Mouse (Mus musculus) T-cell, adult 2 months (primary cell): ENCODE results near the gene Adamtsl2.

Experiments used
- DNase-seq: peaks from one replicate; pipeline ENCODE4 v3.0.0; 2022; ENCODE audit warnings: low spot score

The Adamtsl2 gene

GRCm38 (mm10) chr2:27119766-27120165, 40.6 kb downstream of the Adamtsl2 start:
- no peak for DNase-seq

DNA sequence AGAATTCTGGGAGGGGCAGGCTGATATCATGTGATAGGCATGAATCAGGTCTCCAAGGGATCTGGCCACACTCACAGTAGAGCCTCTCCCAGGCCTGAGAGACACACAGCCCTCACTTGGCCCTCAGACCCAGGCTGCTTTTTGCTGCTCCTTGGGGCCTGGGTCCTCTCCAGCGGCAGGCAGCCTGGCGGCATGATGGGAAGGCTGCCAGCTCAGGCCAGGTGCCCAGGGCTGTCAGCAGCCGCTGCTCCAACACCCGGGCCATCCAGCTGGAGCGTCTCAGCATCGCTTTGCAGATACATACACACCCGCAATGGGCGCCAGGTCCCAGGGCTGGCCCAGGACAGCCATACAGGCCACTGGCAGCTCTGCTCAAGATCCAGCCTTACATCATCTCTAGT, 41.1 kb downstream of the Adamtsl2 start:
- DNase-seq, result no peak

- peak; percentile 77 for DNase-seq
These were observed 42.6 kb downstream of the Adamtsl2 start for GRCm38 (mm10) chr2:27121626-27122355.

DNA sequence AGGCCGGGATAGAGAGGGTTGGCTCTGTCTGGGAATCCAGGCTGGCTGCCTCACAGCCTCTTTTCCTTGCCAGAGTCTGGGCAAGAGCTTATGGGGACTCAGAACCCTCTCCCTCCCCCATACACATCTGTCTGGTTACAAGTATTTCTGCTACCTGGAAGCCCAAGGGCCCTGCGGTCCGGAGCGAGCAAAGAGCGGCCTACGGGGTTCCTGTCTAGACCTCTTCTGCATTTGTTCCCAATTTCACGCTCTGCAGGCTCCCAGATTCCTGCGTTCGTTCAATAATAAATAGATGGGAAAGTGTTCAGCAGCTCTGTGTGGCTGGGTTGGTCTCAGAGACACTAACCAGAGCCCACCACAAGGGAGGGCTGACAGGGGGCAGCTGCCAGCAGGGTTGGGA, 43.4 kb downstream of the Adamtsl2 start:
- DNase-seq, result no peak

GRCm38 (mm10) chr2:27123121-27123520, 43.9 kb downstream of the Adamtsl2 start:
- DNase-seq, result no peak

DNA sequence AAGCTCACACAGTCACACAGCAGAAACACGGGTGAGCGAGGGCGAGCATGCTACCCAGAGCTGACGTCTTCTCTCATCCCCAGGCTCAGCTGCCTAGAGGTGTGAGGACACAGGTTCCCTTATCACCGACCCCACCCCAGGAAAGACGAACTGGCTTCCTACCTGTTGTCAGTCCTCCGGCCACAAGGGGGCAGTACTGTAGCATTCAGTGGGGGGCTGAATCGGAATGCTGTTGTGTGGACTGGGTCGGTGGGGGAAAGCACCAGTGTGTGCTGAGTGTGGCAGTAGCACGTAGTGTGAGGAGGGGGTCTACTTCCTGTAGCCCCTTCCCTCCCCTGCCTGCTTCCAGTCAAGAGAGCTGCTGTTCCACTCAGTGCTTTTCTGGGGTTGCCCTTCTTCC, 46.8 kb downstream of the Adamtsl2 start:
- DNase-seq, result peak; percentile 70

- no peak for DNase-seq
These were observed 47.3 kb downstream of the Adamtsl2 start for GRCm38 (mm10) chr2:27126496-27126895.

- no peak for DNase-seq
These were observed 49.8 kb downstream of the Adamtsl2 start for GRCm38 (mm10) chr2:27128990-27129389.

GRCm38 (mm10) chr2:27135935-27136334, 56.8 kb downstream of the Adamtsl2 start:
- no peak for DNase-seq

DNA sequence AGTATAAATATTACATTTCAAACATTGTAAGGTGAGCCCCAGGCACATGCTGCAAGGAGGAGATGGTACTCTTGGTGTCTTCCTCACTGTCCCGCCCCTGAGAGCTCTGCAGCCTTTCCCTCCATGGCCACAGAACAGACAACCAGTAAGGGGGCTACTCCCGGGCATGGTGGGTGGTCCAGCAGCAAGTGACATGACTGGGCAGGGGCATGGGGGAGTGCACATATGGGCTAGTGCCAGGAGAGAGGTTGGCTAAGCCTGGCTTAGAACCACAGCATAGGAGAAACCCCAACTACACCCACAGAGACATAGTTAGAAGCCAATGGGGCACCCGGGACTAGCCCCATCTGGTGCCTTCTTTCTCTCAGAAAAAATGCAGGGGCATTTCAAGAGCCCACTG, 57.2 kb downstream of the Adamtsl2 start:
- no peak for DNase-seq

GRCm38 (mm10) chr2:27136789-27137188, 57.6 kb downstream of the Adamtsl2 start:
- no peak for DNase-seq

- no peak for DNase-seq
These were observed 59.2 kb downstream of the Adamtsl2 start for GRCm38 (mm10) chr2:27138356-27138755.

DNA sequence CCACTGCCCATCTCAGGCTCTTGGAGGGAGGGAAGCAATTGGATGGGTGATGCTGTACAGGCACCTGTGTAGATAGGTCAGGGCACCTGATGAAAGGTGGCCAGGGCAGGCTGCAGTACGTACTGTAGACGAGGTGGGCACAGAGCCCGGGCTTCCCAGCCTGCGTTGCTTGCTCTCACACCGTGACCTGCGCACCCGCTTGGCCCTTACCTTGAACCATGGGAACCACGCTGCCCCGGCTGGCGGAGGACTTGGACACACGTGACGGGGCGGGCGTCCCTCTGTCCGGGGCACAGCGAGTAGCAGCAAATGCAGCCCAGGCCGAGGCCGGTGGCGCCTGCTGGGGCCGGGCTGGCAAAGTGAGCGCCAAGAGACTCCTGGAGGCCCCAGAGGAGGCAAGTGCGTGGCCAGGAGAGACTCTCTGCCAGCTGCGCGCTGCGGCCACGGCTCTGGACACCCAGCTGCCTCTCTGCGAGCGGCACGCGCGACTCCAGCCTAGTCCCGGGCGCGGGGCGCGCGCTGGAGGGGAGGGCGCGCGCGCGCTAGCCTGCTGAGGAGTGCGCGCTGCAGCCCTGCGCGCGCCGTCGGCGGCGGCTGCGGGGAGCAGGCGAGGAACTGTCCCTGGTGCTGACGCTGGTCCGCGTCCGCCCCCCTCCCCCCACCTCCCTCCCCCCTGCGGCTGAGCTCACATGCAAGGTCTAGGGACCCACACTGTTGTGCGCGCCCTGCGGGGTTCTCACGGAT, 62.9 kb downstream of the Adamtsl2 start, which contains the start of gene Fam163b:
Gene Fam163b, minus strand, starts transcription at position 542 of the 744 bp plus-strand sequence.
- DNase-seq, result peak; percentile 19

- no peak for DNase-seq
These were observed 65.8 kb downstream of the Adamtsl2 start for GRCm38 (mm10) chr2:27144957-27145356.

DNA sequence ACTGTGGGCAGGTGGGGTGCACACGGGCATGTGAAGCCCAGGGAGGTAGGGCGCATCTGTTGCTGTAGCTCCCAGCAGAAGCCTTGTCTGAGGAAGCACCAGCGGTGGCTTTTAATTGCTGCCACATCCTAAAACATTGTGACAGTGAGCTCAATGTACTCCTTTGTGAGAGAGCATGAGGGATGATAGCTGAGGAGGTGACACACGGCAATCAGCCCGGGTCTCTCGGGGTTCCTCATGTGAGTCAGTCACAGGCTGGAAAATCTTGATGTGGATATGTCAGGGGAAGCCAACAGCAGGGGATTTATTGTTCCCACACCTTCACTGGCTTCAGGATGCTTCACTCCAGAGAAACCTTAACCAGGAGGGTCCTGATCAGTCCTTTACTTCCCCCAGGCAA, 67.7 kb downstream of the Adamtsl2 start:
- no peak for DNase-seq

DNA sequence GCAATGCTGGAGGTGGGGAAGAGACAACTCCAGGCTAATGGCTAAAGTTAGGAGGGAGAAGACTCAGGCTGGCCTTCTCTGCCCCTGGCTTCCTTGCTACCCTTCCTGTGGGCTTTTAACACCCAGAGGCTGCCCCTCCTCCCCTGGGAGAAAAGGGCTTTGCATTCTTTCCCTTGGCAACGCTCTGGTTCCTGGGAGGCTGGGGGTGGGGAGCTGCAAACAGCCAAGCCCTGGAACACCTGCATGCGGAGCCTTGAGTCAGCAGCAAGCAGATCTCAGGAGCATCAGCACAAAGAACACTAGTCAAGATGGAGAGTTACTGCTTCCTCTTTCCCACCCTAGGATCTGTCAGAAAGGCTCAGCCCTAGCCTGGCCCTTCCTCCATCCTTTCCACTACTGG, 70.3 kb downstream of the Adamtsl2 start:
- no peak for DNase-seq

DNA sequence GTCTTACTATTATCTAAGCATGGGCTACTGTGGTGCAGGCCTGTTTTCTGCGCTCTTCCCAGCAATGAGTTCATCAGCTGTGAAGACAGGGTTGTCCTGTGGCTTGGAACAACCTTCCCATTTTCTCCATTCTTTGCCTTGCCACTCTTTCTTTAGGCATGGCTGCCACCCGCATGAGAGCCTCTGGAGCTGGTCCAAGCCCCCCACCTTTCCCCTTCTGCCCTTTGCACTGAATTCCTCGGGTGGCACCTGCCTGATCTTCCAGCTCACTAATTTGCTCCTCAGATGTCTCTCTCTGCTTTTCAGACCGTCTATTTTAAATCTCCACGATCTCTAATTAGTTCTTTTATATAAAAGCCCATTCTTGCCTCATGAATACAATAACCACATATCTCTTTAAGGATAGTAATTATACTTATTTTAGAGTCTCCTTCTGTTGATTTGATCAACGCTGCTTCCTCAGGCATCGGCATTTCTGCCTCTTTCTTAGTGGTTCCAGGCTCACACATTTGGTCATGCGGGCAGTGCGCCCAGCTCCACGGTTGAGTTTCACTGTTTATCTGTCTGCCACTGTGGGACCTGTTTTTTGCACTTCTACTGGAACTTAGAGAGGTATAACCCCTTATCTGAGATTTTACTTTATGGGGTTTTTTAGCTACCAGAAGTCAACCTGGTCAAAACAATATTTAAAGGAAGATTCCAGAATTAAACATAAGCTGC, 75.4 kb downstream of the Adamtsl2 start:
- DNase-seq, result no peak

- DNase-seq, result no peak
These were observed 77.4 kb downstream of the Adamtsl2 start for GRCm38 (mm10) chr2:27156596-27156995.
